Mouse (Mus musculus): ENCODE data around the gene BC052040.

BC052040 gene

GRCm38 (mm10) chr2:115694386-115694785, 112.9 kb downstream of the BC052040 start:
- in situ Hi-C loops (cut with MboI, MseI), result no loop called here

GRCm38 (mm10) chr2:115699032-115699431, 117.5 kb downstream of the BC052040 start:
- in situ Hi-C loops (cut with MboI, MseI), result no loop called here

- in situ Hi-C loops (cut with MboI, MseI), result no loop called here
Observed at GRCm38 (mm10) chr2:115702610-115703009, 121.1 kb downstream of the BC052040 start.

- in situ Hi-C loops (cut with MboI, MseI), result no loop called here
Observed at GRCm38 (mm10) chr2:115717535-115717934, 136.0 kb downstream of the BC052040 start.

GRCm38 (mm10) chr2:115717980-115718379, 136.5 kb downstream of the BC052040 start:
- in situ Hi-C loops (cut with MboI, MseI), result no loop called here

GRCm38 (mm10) chr2:115723452-115723851, 141.9 kb downstream of the BC052040 start:
- in situ Hi-C loops (cut with MboI, MseI), result no loop called here

- in situ Hi-C loops (cut with MboI, MseI), result no loop called here
Observed at GRCm38 (mm10) chr2:115724216-115724615, 142.7 kb downstream of the BC052040 start.

- in situ Hi-C loops (cut with MboI, MseI), result no loop called here
Observed at GRCm38 (mm10) chr2:115724726-115725125, 143.2 kb downstream of the BC052040 start.

- in situ Hi-C loops (cut with MboI, MseI), result no loop called here
Observed at GRCm38 (mm10) chr2:115725503-115725902, 144.0 kb downstream of the BC052040 start.

GRCm38 (mm10) chr2:115725926-115726325, 144.4 kb downstream of the BC052040 start:
- in situ Hi-C loops (cut with MboI, MseI), result no loop called here

- in situ Hi-C loops (cut with MboI, MseI), result no loop called here
Observed at GRCm38 (mm10) chr2:115726806-115727205, 145.3 kb downstream of the BC052040 start.

- in situ Hi-C loops (cut with MboI, MseI), result no loop called here
Observed at GRCm38 (mm10) chr2:115728627-115729026, 147.1 kb downstream of the BC052040 start.

- in situ Hi-C loops (cut with MboI, MseI), result no loop called here
Observed at GRCm38 (mm10) chr2:115730502-115730901, 149.0 kb downstream of the BC052040 start.

GRCm38 (mm10) chr2:115731171-115731570, 149.7 kb downstream of the BC052040 start:
- in situ Hi-C loops (cut with MboI, MseI), result no loop called here

GRCm38 (mm10) chr2:115732572-115732971, 151.1 kb downstream of the BC052040 start:
- in situ Hi-C loops (cut with MboI, MseI), result no loop called here

GRCm38 (mm10) chr2:115733017-115733692, 151.6 kb downstream of the BC052040 start:
- in situ Hi-C loops (cut with MboI, MseI), result no loop called here

GRCm38 (mm10) chr2:115734850-115735249, 153.3 kb downstream of the BC052040 start:
- in situ Hi-C loops (cut with MboI, MseI), result no loop called here

GRCm38 (mm10) chr2:115736416-115736815, 154.9 kb downstream of the BC052040 start:
- in situ Hi-C loops (cut with MboI, MseI), result no loop called here

GRCm38 (mm10) chr2:115737966-115738365, 156.4 kb downstream of the BC052040 start:
- in situ Hi-C loops (cut with MboI, MseI), result no loop called here

- in situ Hi-C loops (cut with MboI, MseI), result loop anchor here (10.0 kb wide), 1 partner anchor 1453 kb away; no protein-coding TSS in a partner anchor
Observed at GRCm38 (mm10) chr2:115742061-115742460, 160.5 kb downstream of the BC052040 start.

GRCm38 (mm10) chr2:115747639-115748038, 166.1 kb downstream of the BC052040 start:
- in situ Hi-C loops (cut with MboI, MseI), result loop anchor here (10.0 kb wide), 1 partner anchor 1447 kb away; no protein-coding TSS in a partner anchor

GRCm38 (mm10) chr2:115751177-115751576, 169.7 kb downstream of the BC052040 start:
- in situ Hi-C loops (cut with MboI, MseI), result no loop called here

GRCm38 (mm10) chr2:115757685-115758084, 176.2 kb downstream of the BC052040 start:
- in situ Hi-C loops (cut with MboI, MseI), result no loop called here

- in situ Hi-C loops (cut with MboI, MseI), result no loop called here
Observed at GRCm38 (mm10) chr2:115758542-115758941, 177.0 kb downstream of the BC052040 start.

Measured in T-helper 2 cell (primary cell).